Mouse (Mus musculus): ENCODE results near the gene Stard13. TPM values are rescaled to one million over a fixed set of nuclear protein-coding genes. Genes with fewer than 3 reads are reported as not detected.

The Stard13 gene
- polyA plus RNA-seq, 1 experiment: 1.4 TPM

DNA sequence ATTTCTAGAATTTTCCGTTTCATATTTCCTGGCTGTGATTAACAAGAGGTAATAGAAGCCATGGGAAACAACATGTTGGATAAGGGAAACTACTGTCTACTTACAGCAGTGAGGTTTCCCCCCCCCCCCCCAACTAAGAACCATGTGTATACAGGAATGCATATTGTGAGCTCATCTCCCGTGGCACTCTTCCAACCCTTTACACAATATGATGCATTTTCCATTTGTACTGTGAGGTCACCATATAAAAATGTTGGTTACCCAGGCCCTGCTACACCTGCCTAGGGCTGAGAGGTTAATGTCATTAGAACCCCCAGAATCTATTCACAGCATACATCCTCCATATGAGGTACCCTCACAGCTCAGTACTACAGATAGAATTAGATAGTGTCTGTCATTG lies 115.8 kb downstream of the Stard13 start:
- no peak for DNase-seq (ENCODE audit: low read depth in 1 of 2, low spot score in 2 of 2)
- Histone ChIP-seq H3K4me1 (ENCODE audit: control insufficient read depth, insufficient read depth, insufficient read length) (no peaks in the 10 kb centered on the region), H3K4me3 (ENCODE audit: extremely low read depth, insufficient read depth, insufficient read length) (no peak overlapping the region), H3K27ac (ENCODE audit: insufficient read depth, low read length) (no peak overlapping the region), H3K36me3 (ENCODE audit: control insufficient read depth, insufficient read depth, low read length) (no peaks in the 10 kb centered on the region), H3K27me3 (ENCODE audit: control insufficient read depth, insufficient read depth, low read length) (no peaks in the 10 kb centered on the region)
- no peak for TF ChIP-seq CTCF (IDR thresholded peaks at IDR 0.05; ENCODE audit: extremely low read depth, insufficient read depth, insufficient read length, insufficient replicate concordance)
- TF ChIP-seq POLR2A (IDR thresholded peaks at IDR 0.05; ENCODE audit: low read depth, low read length): no peak
- WGBS: 85% methylated on average over 2 of the region's 2 CpGs

DNA sequence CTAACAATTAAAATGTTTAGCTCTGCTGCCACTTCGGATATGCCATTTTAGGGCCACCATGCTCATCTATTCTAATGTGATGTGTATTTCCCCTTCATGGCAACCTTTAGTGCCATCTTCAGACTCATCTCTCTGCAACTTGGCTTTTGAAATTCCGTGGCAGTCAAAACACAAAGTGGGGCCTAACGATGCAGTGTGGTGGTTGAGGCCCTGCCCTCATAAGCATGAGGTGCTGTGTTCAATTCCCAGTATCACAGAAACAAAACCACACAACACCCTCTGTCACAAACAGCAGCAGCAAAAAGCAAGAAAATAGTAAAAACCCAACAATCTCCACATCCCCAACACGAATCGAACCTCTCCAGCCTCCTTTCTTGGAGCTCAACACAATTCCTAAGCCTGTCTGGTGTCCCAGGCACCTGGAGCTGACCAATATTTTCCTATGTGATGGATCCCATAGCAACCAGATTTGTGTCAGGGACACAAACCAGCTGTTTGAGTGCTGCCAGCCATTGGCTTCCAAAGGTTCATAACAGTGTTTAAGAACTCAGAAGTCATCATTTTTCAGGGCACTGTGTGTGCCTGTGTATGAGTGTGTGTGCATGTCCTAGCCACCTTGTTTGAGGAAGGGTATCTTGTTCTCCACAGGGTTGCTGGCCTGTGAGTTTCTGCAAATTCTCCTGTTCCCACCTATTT lies 117.3 kb downstream of the Stard13 start:
- Histone ChIP-seq H3K4me3 (ENCODE audit: extremely low read depth, insufficient read depth, insufficient read length) (no peak overlapping the region), H3K4me1 (ENCODE audit: control insufficient read depth, insufficient read depth, insufficient read length) (no peaks in the 10 kb centered on the region), H3K27ac (ENCODE audit: insufficient read depth, low read length) (no peak overlapping the region), H3K36me3 (ENCODE audit: control insufficient read depth, insufficient read depth, low read length) (no peaks in the 10 kb centered on the region), H3K27me3 (ENCODE audit: control insufficient read depth, insufficient read depth, low read length) (no peaks in the 10 kb centered on the region)
- 89% methylated on average over 5 of the region's 5 CpGs for WGBS
- TF ChIP-seq POLR2A (IDR thresholded peaks at IDR 0.05; ENCODE audit: low read depth, low read length) (no peak), CTCF (IDR thresholded peaks at IDR 0.05; ENCODE audit: extremely low read depth, insufficient read depth, insufficient read length, insufficient replicate concordance) (no peak)
- DNase-seq (ENCODE audit: low read depth in 1 of 2, low spot score in 2 of 2): no peak

DNA sequence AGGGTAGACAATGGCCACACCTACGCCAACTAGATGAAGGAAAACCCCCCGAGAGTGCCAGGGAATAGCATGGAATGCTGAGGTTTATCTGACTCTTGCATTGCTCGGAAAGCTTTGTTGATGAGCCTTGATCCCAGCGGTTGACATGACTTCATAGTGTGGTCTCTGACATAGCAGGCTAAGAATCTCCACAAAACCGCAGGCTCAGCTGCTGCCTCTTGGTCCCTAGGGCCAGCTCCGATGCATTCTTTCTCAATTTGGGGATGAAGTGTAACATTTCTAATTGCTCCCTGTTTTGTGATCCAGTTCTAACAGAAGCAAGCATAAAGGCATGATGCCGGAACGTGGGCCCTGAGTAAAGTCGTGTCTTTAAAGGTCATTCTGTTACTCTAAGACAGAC lies 120.9 kb downstream of the Stard13 start:
- no peak for DNase-seq (ENCODE audit: low read depth in 1 of 2, low spot score in 2 of 2)
- TF ChIP-seq CTCF (IDR thresholded peaks at IDR 0.05; ENCODE audit: extremely low read depth, insufficient read depth, insufficient read length, insufficient replicate concordance) (no peak), POLR2A (IDR thresholded peaks at IDR 0.05; ENCODE audit: low read depth, low read length) (no peak)
- no peak overlapping the region for H3K27ac ChIP-seq (ENCODE audit: insufficient read depth, low read length)
- no peaks in the 10 kb centered on the region for H3K27me3 ChIP-seq (ENCODE audit: control insufficient read depth, insufficient read depth, low read length)
- 92% methylated on average over 9 of the region's 9 CpGs for WGBS
- no peak overlapping the region for H3K4me3 ChIP-seq (ENCODE audit: extremely low read depth, insufficient read depth, insufficient read length)
- H3K4me1 ChIP-seq (ENCODE audit: control insufficient read depth, insufficient read depth, insufficient read length): peaks cover 9% of the 10 kb centered on the region; the same call in 1 of the 2 replicates
- H3K36me3 ChIP-seq (ENCODE audit: control insufficient read depth, insufficient read depth, low read length): no peaks in the 10 kb centered on the region

DNA sequence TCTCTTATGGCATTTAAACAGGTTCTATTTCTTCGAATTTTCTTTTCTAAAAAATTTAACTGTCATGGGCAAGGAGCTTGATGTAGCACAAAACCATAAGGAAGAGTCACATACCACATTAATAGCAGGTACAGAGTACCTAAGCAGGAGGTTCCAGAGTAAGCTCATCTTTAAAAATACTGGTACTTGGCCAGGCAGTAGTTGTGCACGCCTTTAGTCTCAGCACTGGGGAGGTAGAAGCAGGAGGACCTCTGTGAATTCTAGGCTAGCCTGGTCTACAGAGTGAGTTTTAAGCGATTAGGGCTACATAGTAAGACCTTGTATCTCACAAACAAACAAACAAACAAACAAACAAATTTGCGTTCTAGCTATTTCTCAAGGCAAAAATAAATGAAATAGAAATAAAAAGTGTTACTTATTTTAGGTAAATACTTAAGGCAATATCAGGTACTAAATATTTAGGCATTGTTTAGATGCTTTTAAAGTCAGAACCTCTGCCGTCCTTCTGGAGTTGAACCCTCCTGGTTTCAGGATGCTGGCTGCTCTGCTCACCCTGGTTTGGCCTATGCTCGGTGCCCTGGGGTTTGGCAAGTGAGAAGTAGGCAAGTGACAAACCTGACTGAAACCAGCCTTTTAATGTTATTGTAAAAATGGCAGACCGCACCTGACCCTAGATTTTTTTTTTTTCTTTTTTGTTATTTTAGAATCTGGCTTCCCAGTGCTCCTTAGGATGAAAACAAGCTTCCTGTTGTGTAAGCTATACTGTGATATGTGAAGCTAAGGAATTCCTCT lies 122.4 kb downstream of the Stard13 start:
- DNase-seq (ENCODE audit: low read depth in 1 of 2, low spot score in 2 of 2): no peak
- WGBS: 84% methylated on average over 7 of the region's 7 CpGs
- TF ChIP-seq CTCF (IDR thresholded peaks at IDR 0.05; ENCODE audit: extremely low read depth, insufficient read depth, insufficient read length, insufficient replicate concordance): no peak
- TF ChIP-seq POLR2A (IDR thresholded peaks at IDR 0.05; ENCODE audit: low read depth, low read length): no peak
- no peaks in the 10 kb centered on the region for H3K36me3 ChIP-seq (ENCODE audit: control insufficient read depth, insufficient read depth, low read length)
- no peak overlapping the region for H3K4me3 ChIP-seq (ENCODE audit: extremely low read depth, insufficient read depth, insufficient read length)
- H3K4me1 ChIP-seq (ENCODE audit: control insufficient read depth, insufficient read depth, insufficient read length): peaks cover 9% of the 10 kb centered on the region; the same call in 1 of the 2 replicates
- H3K27ac ChIP-seq (ENCODE audit: insufficient read depth, low read length): no peak overlapping the region
- no peaks in the 10 kb centered on the region for H3K27me3 ChIP-seq (ENCODE audit: control insufficient read depth, insufficient read depth, low read length)

DNA sequence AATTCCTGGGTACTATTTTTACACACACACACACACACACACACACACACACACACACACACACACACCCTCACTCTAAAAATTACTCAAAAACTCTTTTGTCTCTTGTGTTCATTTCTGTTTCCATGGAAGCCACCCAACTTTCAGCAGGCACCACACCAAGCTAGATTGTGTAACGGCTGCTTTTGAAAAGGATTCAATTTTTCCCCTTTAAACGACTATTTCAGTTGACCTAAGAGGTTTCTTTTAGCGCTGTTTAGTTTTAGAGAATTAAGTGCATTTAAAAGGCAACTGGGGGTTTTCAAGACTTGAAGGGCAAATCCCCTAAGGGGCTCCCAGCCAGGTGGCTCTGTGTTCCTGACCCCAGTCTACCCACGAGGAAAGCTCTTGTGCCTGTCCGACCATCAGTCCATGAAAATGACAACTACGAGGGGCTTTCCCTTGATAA lies 123.2 kb downstream of the Stard13 start:
- H3K4me1 ChIP-seq (ENCODE audit: control insufficient read depth, insufficient read depth, insufficient read length): peaks cover 9% of the 10 kb centered on the region; the same call in 1 of the 2 replicates
- TF ChIP-seq CTCF (IDR thresholded peaks at IDR 0.05; ENCODE audit: extremely low read depth, insufficient read depth, insufficient read length, insufficient replicate concordance) (no peak), POLR2A (IDR thresholded peaks at IDR 0.05; ENCODE audit: low read depth, low read length) (no peak)
- no peak overlapping the region for H3K27ac ChIP-seq (ENCODE audit: insufficient read depth, low read length)
- no peaks in the 10 kb centered on the region for H3K36me3 ChIP-seq (ENCODE audit: control insufficient read depth, insufficient read depth, low read length)
- H3K27me3 ChIP-seq (ENCODE audit: control insufficient read depth, insufficient read depth, low read length): no peaks in the 10 kb centered on the region
- no peak for DNase-seq (ENCODE audit: low read depth in 1 of 2, low spot score in 2 of 2)
- 46% methylated on average over 6 of the region's 6 CpGs for WGBS
- H3K4me3 ChIP-seq (ENCODE audit: extremely low read depth, insufficient read depth, insufficient read length): no peak overlapping the region

DNA sequence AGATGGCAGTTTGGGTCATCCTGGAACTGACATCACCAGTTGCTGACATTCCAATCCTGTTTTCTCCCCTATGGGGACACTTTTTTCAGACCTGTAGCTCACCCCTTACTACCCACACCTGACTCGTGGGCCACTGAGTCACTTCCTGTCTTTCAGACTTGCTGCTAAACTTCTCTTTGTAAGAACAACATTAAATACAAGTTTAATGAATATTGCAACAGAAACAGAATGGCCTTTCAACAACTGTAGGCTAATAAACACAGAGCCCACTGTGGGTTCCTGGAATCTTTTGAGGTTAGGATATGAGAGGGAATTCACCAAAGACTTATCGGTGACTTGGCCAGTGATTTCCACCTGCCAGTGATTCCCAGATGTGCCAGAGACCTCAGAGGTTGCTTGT lies 123.8 kb downstream of the Stard13 start:
- 41% methylated on average over 2 of the region's 2 CpGs for WGBS
- Histone ChIP-seq H3K4me3 (ENCODE audit: extremely low read depth, insufficient read depth, insufficient read length) (no peak overlapping the region), H3K4me1 (ENCODE audit: control insufficient read depth, insufficient read depth, insufficient read length) (peaks cover 9% of the 10 kb centered on the region; the same call in 1 of the 2 replicates), H3K36me3 (ENCODE audit: control insufficient read depth, insufficient read depth, low read length) (no peaks in the 10 kb centered on the region), H3K27ac (ENCODE audit: insufficient read depth, low read length) (no peak overlapping the region), H3K27me3 (ENCODE audit: control insufficient read depth, insufficient read depth, low read length) (no peaks in the 10 kb centered on the region)
- no peak for TF ChIP-seq POLR2A (IDR thresholded peaks at IDR 0.05; ENCODE audit: low read depth, low read length)
- no peak for TF ChIP-seq CTCF (IDR thresholded peaks at IDR 0.05; ENCODE audit: extremely low read depth, insufficient read depth, insufficient read length, insufficient replicate concordance)
- DNase-seq (ENCODE audit: low read depth in 1 of 2, low spot score in 2 of 2): no peak
